Mouse (Mus musculus) spleen, postnatal 4 days (tissue): Measurements from ENCODE around the gene Nfatc3.
A peak's percentile ranks its signal among the peaks of the same experiment; 100 is the strongest.

Source experiments
- DNase-seq, 2 experiments: peaks; one replicate each; pipeline ENCODE4 v3.0.0; 2022; ENCODE audit warnings: low spot score in 2 of 2

Gene Nfatc3

GRCm38 (mm10) chr8:106056455-106056982, 2.1 kb upstream of the Nfatc3 start:
- no peak for DNase-seq

- peak in 1 of 2 experiments; percentile 85 for DNase-seq
Observed at GRCm38 (mm10) chr8:106059613-106060371, 1.2 kb downstream of the Nfatc3 start.

- DNase-seq = no peak
Observed at GRCm38 (mm10) chr8:106060521-106060920, 1.9 kb downstream of the Nfatc3 start.

- no peak for DNase-seq
Observed at GRCm38 (mm10) chr8:106061686-106062085, 3.0 kb downstream of the Nfatc3 start.

- peak in 1 of 2 experiments; percentile 46 for DNase-seq
Observed at GRCm38 (mm10) chr8:106063046-106063445, 4.4 kb downstream of the Nfatc3 start.

- peak in 1 of 2 experiments; percentile 30 for DNase-seq
Observed at GRCm38 (mm10) chr8:106066721-106067120, 8.1 kb downstream of the Nfatc3 start.

GRCm38 (mm10) chr8:106069565-106069964, 10.9 kb downstream of the Nfatc3 start:
- no peak for DNase-seq

- no peak for DNase-seq
Observed at GRCm38 (mm10) chr8:106072113-106072512, 13.5 kb downstream of the Nfatc3 start.

- no peak for DNase-seq
Observed at GRCm38 (mm10) chr8:106074236-106074635, 15.6 kb downstream of the Nfatc3 start.

- no peak for DNase-seq
Observed at GRCm38 (mm10) chr8:106074659-106075058, 16.0 kb downstream of the Nfatc3 start.

GRCm38 (mm10) chr8:106075161-106075862, 16.7 kb downstream of the Nfatc3 start:
- DNase-seq = peak in 1 of 2 experiments; percentile 57

- no peak for DNase-seq
Observed at GRCm38 (mm10) chr8:106075863-106076174, 17.2 kb downstream of the Nfatc3 start.

GRCm38 (mm10) chr8:106076612-106077011, 18.0 kb downstream of the Nfatc3 start:
- peak; percentile 21 to 63 for DNase-seq

GRCm38 (mm10) chr8:106077452-106078067, 18.9 kb downstream of the Nfatc3 start:
- no peak for DNase-seq

GRCm38 (mm10) chr8:106102321-106102720, 43.7 kb downstream of the Nfatc3 start:
- no peak for DNase-seq

GRCm38 (mm10) chr8:106103888-106104287, 45.2 kb downstream of the Nfatc3 start:
- DNase-seq = no peak

- DNase-seq = no peak
Observed at GRCm38 (mm10) chr8:106106193-106106592, 47.6 kb downstream of the Nfatc3 start.

GRCm38 (mm10) chr8:106108080-106108479, 49.4 kb downstream of the Nfatc3 start:
- peak; percentile 30 to 80 for DNase-seq

GRCm38 (mm10) chr8:106108729-106109128, 50.1 kb downstream of the Nfatc3 start:
- peak; percentile 36 to 79 for DNase-seq

- no peak for DNase-seq
Observed at GRCm38 (mm10) chr8:106112041-106112440, 53.4 kb downstream of the Nfatc3 start.

- no peak for DNase-seq
Observed at GRCm38 (mm10) chr8:106112514-106112913, 53.9 kb downstream of the Nfatc3 start.

GRCm38 (mm10) chr8:106115897-106116296, 57.3 kb downstream of the Nfatc3 start:
- DNase-seq = peak; percentile 63 to 86
